Mouse (Mus musculus) embryonic facial prominence, embryonic 13.5 days (tissue): Measurements from ENCODE around the gene Rtl5. TPM values are rescaled to one million over a fixed set of nuclear protein-coding genes. Genes with fewer than 3 reads are reported as not detected.
"Not testable (repeated sequence)": the region's sequence is repeated elsewhere in the genome, so short reads cannot be mapped to it uniquely, and the experiment has no call there.

Experiments used
- ATAC-seq: fragments of 200-750 bp; cut with Nextera tagmentation; 2 replicates; pipeline ENCODE4 v1.8.0; 2017; ENCODE audit warnings: low read depth; ENCODE audit not compliant: insufficient number of reproducible peaks, insufficient read depth, low FRiP score, low TSS enrichment
- H3K27ac ChIP-seq: fragments of 300-500 bp; sonication (generic); 2 replicates; pipeline ENCODE4 v1.5.1; 2015; ENCODE audit warnings: moderate library complexity, mild to moderate bottlenecking, inconsistent platforms
- H3K27me3 ChIP-seq: fragments of 300-500 bp; sonication (generic); 2 replicates; pipeline ENCODE4 v1.6.1; 2015; ENCODE audit warnings: mild to moderate bottlenecking, inconsistent platforms
- H3K36me3 ChIP-seq: fragments of 300-500 bp; sonication (generic); 2 replicates; pipeline ENCODE4 v1.6.1; 2015; ENCODE audit warnings: mild to moderate bottlenecking, inconsistent platforms
- H3K4me1 ChIP-seq: fragments of 300-500 bp; sonication (generic); 2 replicates; pipeline ENCODE4 v1.6.1; 2015; ENCODE audit warnings: inconsistent platforms
- H3K4me2 ChIP-seq: fragments of 300-500 bp; sonication (generic); 2 replicates; pipeline ENCODE4 v1.6.1; 2015; ENCODE audit warnings: moderate library complexity, mild to moderate bottlenecking, inconsistent platforms
- H3K4me3 ChIP-seq: fragments of 300-500 bp; sonication (generic); 2 replicates; pipeline ENCODE4 v1.5.1; 2015; ENCODE audit warnings: mild to moderate bottlenecking, inconsistent platforms
- H3K9ac ChIP-seq: fragments of 300-500 bp; sonication (generic); 2 replicates; pipeline ENCODE4 v1.6.1; 2015; ENCODE audit warnings: mild to moderate bottlenecking, inconsistent platforms
- H3K9me3 ChIP-seq: fragments of 300-500 bp; sonication (generic); 2 replicates; pipeline ENCODE4 v1.6.1; 2016; ENCODE audit warnings: inconsistent platforms
- WGBS: fragments of 180-500 bp; shearing (Covaris S2); methylation state at CpG from one replicate; pipeline ENCODE4 v1.1.7; 2015; ENCODE audit warnings: mixed read lengths; 5-methylcytosine and 5-hydroxymethylcytosine counted together
- polyA plus RNA-seq: library from polyadenylated mRNA; unstranded; fragments of >200 nt; fragmentation: Nextera tagmentation; extraction: Ambion mirVana; gene quantifications from 2 replicates; pipeline ENCODE4 v1.2.1, GENCODE M21; 2015

The Rtl5 gene
- polyA plus RNA-seq = 2.3 and 2.4 TPM in 2 replicates

DNA sequence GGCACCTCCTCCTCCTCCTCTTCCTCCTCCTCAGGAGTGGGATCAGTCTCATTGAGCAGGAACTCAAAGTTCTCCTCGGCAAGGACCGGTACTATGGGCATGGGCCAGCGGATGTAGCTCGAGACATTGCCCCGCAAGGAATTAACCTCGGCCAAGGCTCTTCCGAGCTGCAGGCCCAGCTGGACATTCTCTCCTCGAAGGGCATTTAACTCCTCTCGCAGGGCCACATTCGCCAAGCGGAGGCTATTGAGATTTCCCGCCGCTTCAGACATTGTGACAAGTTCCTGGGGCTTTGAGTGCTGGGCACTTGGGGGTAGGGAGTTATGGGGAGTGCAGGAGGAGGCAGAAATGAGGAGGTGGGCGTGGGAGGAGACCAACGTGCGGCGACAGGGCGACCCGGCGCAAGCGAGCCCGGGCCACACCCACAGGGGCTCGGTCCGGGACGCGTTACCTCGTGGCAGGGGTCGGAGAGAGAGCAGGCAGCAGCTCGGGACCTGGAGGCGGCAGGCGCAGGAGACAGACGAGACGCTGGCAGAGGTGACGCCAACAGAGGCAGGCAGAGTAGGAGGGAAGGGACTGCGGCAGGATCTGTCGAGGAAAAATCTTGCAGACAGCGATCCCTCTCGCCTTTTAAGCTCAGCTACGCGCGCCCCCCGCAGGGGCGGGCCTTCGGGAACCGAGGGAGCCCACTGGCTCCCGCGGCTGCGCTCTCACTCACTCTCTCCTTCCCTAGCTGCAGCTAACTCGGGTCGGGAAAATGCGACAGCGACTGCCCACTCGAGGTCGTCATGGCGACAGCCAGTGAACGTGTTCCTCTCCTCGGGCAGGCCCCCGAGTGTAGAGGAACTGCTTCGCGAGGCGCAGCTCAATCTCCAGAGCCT, at the start of gene Rtl5:
TSS of gene Rtl5 (minus strand) at position 714 of the 881 bp plus-strand sequence.
- Histone ChIP-seq H3K4me3 (peak within 1 kb of the TSS; percentile 53), H3K4me1 (peaks cover 11% of the 10 kb centered on the region), H3K36me3 (no peaks in the 10 kb centered on the region), H3K27me3 (peaks cover 50% of the 10 kb centered on the region), H3K4me2 (peak within 1 kb of the TSS; percentile 67), H3K9me3 (no peaks in the 10 kb centered on the region), H3K9ac (peak within 1 kb of the TSS; percentile 72), H3K27ac (peak within 1 kb of the TSS; percentile 78)
- peak; percentile 84 for ATAC-seq
- 28% methylated on average over 52 of the region's 61 CpGs for WGBS

DNA sequence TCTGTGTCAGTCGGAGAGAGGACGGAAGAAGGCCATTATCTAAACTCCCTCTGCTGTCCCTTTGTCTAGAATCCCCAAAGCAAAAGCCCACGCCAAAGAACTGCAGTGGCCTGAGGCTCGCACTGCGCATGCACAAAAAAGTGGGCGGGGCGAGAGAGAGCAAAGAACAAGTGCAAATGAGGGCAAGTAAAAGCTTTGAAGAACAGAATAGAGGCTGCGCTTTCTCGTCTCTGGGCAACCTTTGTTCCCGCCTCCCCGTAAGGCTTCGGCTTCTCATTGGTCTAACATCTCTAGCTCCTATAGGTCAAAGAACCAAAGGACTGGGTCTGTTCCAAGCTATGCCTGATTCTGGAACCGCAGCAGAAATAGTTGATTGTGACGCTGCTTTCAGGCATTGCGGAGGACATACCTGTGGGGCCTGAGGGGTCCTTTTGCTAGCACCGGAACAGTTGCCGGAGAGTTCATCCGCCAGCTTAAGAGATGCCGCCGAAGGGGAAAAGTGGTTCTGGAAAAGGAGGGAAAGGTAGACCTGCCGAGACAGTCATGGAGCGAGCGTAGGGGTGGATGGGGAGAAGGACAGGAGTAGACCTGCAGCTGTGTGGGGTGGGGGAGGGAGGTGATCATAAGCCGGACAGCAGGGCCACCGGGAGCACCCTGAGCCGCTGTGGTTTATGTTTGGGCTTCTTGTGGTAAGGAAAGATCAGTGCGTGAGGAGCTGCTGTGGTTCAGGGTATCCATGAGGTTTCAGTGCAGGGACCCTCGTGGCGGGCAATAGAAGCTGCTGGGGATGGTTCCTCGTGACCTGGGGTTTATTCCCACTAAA, 48.1 kb upstream of the Rtl5 start, which contains the start of gene Pin4:
TSS of gene Pin4 (plus strand) at position 406 of the 823 bp plus-strand sequence.
- Histone ChIP-seq H3K4me3 (peak within 1 kb of the TSS; percentile 62), H3K36me3 (peaks cover 6% of the 10 kb centered on the region), H3K27me3 (peaks cover 4% of the 10 kb centered on the region), H3K9me3 (no peaks in the 10 kb centered on the region), H3K4me2 (peak within 1 kb of the TSS; percentile 64), H3K9ac (peak within 1 kb of the TSS; percentile 76), H3K4me1 (no peaks in the 10 kb centered on the region), H3K27ac (peak within 1 kb of the TSS; percentile 55)
- WGBS = 20% methylated on average over 30 of the region's 30 CpGs
- ATAC-seq = peak; percentile 99

DNA sequence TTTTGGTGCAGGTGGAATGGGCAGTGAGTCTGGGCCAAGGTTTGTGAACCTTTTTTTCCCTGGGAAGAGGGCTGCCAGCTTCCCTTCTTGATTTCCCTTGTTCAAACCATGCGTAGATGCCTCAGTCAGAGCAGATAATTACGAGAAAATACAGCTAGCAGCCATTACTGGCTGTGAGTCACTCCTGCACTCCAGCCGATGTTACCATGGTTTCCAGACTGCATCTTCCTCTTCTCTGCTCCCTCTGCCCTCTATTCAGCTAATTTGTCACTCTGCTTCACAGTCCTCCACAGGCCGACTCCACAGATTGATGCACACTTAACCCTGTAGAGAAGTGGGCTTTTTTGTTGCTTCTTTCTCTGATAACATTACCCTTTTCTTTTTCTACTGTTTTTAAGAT, 44.6 kb upstream of the Rtl5 start:
- Histone ChIP-seq H3K4me3 (no peak overlapping the region), H3K9ac (no peak overlapping the region), H3K4me1 (no peaks in the 10 kb centered on the region), H3K9me3 (no peaks in the 10 kb centered on the region), H3K27me3 (peaks cover 26% of the 10 kb centered on the region), H3K4me2 (no peak overlapping the region), H3K27ac (no peak overlapping the region), H3K36me3 (no peaks in the 10 kb centered on the region)
- ATAC-seq = no peak
- WGBS = 56% methylated on average over 4 of the region's 4 CpGs

DNA sequence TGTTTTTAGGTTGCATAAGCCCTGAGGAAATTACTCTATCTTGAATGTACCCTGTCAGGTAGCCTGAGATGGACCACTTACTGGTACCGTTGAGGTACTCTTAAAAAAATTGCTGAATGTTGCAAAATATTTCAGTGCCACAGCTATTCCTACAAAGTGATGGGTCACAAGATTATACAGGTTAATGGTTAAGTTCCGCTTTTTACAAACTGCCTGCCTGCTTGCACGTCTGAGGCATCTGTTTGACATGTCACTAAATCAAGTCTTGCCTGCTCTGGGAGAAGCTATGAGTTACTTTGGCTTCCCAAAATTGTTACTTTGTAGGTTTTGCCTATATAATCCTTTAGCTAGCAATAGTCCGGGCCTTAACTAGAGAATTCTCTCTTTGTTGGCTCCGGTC, 38.2 kb upstream of the Rtl5 start:
- not testable (repeated sequence) for H3K4me3 ChIP-seq, H3K36me3 ChIP-seq, H3K27ac ChIP-seq, H3K4me1 ChIP-seq, H3K9ac ChIP-seq, ATAC-seq, H3K9me3 ChIP-seq, H3K4me2 ChIP-seq
- H3K27me3 ChIP-seq = peaks cover 34% of the 10 kb centered on the region
- 74% methylated on average over 5 of the region's 5 CpGs for WGBS

DNA sequence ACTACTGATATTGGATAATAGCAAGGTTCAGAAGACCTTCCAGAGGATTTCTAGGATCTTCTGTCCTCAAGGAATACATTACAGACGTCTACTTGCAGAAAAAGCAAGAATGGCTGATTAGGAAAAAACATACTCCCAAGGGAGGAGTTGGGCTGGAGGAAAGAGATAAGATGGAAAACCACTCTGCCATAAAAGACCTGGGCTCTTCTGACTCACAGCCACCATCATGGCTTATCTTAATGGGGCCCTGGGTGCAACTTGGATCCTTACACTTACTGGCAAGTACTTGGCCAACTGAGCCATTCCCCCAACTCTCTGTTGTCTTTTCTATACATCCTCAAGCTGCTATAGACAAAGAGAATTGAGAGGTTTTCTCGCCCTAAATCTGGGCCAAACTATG, 32.7 kb upstream of the Rtl5 start:
- not testable (repeated sequence) for H3K9ac ChIP-seq, H3K36me3 ChIP-seq, H3K9me3 ChIP-seq, H3K4me2 ChIP-seq, ATAC-seq, H3K4me1 ChIP-seq, H3K27ac ChIP-seq, H3K4me3 ChIP-seq
- 65% methylated on average over 2 of the region's 2 CpGs for WGBS
- H3K27me3 ChIP-seq = peaks cover 22% of the 10 kb centered on the region; the same call in 1 of the 2 replicates

DNA sequence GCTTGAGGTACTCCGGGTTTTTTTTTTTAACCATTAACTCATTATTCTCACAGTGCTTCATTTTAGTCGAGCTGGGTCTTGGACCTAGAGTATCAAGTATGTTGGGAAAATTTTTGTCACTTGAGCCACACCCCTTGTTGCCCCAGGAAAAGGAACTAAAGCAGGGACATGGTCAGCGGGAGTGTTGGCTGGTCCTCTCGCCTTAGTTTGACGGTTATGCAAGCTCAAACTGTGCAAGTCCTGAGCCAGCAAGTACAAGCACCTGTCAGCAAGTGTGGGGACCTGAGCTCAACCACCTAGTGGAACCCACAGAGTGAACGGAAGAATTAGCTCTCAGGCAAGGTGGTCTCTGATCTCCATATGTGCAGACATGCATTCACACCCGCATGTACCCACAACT, 30.8 kb upstream of the Rtl5 start:
- Histone ChIP-seq H3K4me2 (no peak overlapping the region), H3K4me1 (no peaks in the 10 kb centered on the region), H3K27ac (no peak overlapping the region), H3K4me3 (no peak overlapping the region), H3K9ac (no peak overlapping the region), H3K9me3 (no peaks in the 10 kb centered on the region), H3K36me3 (no peaks in the 10 kb centered on the region), H3K27me3 (peaks cover 19% of the 10 kb centered on the region; the same call in 1 of the 2 replicates)
- WGBS = 61% methylated on average over 7 of the region's 7 CpGs
- no peak for ATAC-seq

DNA sequence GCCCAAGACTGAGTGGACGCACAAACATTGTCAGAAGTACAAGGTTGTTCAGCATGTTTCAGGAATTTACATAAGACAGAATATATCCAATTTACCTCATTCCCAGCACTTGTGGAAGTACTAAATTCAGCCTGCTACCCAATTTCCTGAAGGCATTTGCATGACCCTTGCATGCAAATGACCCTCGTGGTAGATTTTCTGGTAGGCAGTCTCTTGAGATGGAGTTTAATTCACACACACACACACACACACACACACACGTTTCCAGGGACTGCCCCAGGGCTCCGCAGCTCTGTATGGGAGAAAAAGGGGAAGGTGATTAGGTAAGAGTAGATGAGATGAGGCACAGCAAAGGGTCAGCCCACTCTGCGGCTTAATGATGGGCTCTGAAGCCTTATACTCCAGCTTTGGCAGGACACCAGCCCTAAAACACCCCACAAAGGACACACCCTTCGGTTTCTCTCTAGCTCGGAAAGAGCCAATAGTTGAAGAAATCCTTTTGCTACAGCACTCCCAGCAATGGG, 23.3 kb upstream of the Rtl5 start:
- no peaks in the 10 kb centered on the region for H3K9me3 ChIP-seq
- no peaks in the 10 kb centered on the region for H3K36me3 ChIP-seq
- no peak for ATAC-seq
- WGBS = 74% methylated on average over 7 of the region's 7 CpGs
- H3K9ac ChIP-seq = no peak overlapping the region
- no peak overlapping the region for H3K4me3 ChIP-seq
- no peak overlapping the region for H3K27ac ChIP-seq
- no peak overlapping the region for H3K4me2 ChIP-seq
- no peaks in the 10 kb centered on the region for H3K4me1 ChIP-seq
- H3K27me3 ChIP-seq = peaks cover 18% of the 10 kb centered on the region

DNA sequence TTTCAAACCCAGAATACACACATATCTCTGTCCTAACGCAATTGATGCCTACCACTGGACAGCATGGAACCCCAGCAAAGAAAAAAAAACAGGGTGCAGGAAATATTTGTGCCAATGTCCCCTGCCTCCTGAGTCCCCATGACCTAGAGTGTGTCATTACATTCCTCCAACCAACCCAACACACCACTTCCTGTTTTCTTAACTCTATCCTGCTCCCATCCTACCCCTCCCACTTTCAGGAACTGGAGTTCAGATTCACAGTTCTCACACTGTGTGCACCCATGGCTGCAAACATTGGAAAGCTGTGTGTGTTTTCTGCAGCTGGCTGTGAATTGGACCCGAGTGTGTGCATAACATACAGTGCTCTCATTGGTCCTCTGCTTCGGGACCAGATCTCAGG, 19.5 kb upstream of the Rtl5 start:
- Histone ChIP-seq H3K4me2 (no peak overlapping the region), H3K9ac (no peak overlapping the region), H3K9me3 (no peaks in the 10 kb centered on the region), H3K27ac (no peak overlapping the region), H3K4me1 (no peaks in the 10 kb centered on the region), H3K4me3 (no peak overlapping the region), H3K27me3 (peaks cover 29% of the 10 kb centered on the region), H3K36me3 (no peaks in the 10 kb centered on the region)
- WGBS = 73% methylated on average over 3 of the region's 3 CpGs
- no peak for ATAC-seq

DNA sequence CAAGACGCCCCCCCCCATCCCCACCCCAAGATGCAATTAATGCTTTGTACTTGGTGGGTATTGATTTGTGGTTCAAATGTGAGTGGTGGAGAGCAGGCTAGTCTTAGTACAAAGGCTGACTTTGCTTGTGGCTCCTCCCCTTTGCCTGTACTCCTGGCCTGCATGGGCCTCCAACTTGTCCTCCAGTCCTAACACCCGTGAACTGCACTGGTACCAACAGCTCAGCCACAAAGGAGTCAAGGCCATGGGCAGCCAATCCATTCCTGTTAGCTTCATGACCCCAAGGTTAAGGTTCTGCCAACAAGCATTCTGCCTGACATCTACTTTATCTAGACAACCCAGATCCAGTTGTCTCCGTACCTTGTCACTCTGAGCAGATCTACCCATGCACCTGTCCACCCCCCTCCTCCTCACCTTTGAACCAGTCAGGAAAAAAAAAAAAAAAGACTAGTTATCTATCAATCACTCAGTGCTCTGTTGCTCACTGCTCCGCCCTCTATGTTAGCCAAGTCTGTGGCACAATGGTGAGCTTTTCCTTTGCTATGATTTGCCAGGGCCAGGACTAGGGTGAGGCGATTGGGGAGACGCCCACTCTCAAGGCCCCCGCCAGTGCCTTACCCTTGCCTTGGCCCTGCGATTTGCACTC, 14.8 kb upstream of the Rtl5 start:
- Histone ChIP-seq H3K36me3 (no peaks in the 10 kb centered on the region), H3K4me1 (peaks cover 6% of the 10 kb centered on the region; the same call in 1 of the 2 replicates), H3K4me3 (no peak overlapping the region), H3K4me2 (no peak overlapping the region), H3K27ac (no peak overlapping the region), H3K27me3 (peaks cover 31% of the 10 kb centered on the region), H3K9me3 (no peaks in the 10 kb centered on the region), H3K9ac (no peak overlapping the region)
- WGBS = 84% methylated on average over 8 of the region's 8 CpGs
- ATAC-seq = no peak

DNA sequence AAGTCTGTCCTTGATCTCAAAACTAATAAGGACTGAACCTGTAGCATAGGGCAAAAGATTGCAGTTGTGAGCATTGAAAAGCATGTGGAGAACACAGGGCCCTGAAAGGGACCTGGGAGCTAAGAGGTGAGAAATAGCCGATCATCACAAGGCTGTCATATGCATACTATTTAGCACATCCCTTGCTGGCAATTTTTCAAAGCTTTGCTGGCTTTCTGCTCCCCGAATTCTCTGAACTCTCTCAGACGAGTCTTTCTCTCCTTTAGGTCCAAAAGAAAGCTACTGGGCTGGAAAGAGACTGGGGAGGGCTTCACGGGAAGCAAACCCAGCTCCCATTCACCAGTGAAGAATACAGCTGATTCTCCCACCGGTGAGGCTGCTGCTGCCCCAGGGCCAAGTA, 11.2 kb upstream of the Rtl5 start:
- peaks cover 6% of the 10 kb centered on the region; the same call in 1 of the 2 replicates for H3K4me1 ChIP-seq
- no peak overlapping the region for H3K4me2 ChIP-seq
- no peak overlapping the region for H3K4me3 ChIP-seq
- H3K27ac ChIP-seq = peak overlapping the region; percentile 39
- H3K9ac ChIP-seq = no peak overlapping the region
- H3K9me3 ChIP-seq = no peaks in the 10 kb centered on the region
- peaks cover 12% of the 10 kb centered on the region; the same call in 1 of the 2 replicates for H3K36me3 ChIP-seq
- peaks cover 33% of the 10 kb centered on the region; the same call in 1 of the 2 replicates for H3K27me3 ChIP-seq
- WGBS = 48% methylated on average over 5 of the region's 5 CpGs
- ATAC-seq = no peak
